Comparison of ENCODE assay signal across 10 mouse cellular contexts in the genomic region with DNA sequence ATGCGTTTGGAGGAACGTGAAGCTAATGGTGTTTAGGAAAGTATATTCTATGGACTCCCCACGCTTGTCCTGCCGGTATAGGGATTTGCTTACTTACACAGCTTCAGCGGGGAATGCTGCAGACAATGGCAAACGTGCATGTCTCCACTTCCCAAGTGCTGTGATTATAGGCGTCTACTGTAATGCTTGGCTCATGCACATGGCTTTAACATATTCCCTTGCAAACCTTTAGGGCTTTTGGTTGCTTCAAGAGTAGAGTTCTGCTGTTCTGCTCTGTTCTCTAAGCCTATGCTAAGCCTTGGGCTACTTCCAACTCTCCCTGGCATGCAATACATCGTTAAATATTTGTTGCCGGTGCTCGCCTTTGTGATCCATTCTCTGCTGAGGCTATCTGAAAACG.
DNase-seq lines count a peak whose midpoint lies in the region; ATAC-seq lines count a peak whose summit lies in the region.
"Had no signal": no experiment of that assay in that cellular context is flagged by ENCODE, and none has a peak within 500 bp of the region (broad histone marks: within the 10 kb centered on the region; RNA-seq: fewer than 3 reads in every experiment).

No protein-coding gene starts in this region.

- no peak overlapping the region for H3K4me3 ChIP-seq in limb, embryonic 13.5 days

- H3K9me3 ChIP-seq in limb, embryonic 13.5 days = no peaks in the 10 kb centered on the region

- H3K27me3 ChIP-seq in limb, embryonic 13.5 days = no peaks in the 10 kb centered on the region

- peak; percentile 60 for ATAC-seq in frontal cortex, adult (ENCODE audit: low TSS enrichment)
- ATAC-seq in limb, embryonic 13.5 days (ENCODE audit: low FRiP score, low read depth) = peak; percentile 66; the same call in 1 of the 2 replicates

- no peaks in the 10 kb centered on the region for H3K36me3 ChIP-seq in limb, embryonic 13.5 days

- WGBS in limb, embryonic 13.5 days = 42% methylated on average over 11 of the region's 11 CpGs

- no peak for DNase-seq in frontal cortex, postnatal 10 days (ENCODE audit: low spot score in 2 of 2)
- DNase-seq in retina, postnatal 1 day = peak; percentile 27
- no peak for DNase-seq in retina, embryonic 14.5 days (ENCODE audit: low spot score)
- no peak for DNase-seq in cerebellum, postnatal 4 days (ENCODE audit: low spot score in 2 of 2)
- DNase-seq in layer of hippocampus, adult 9-10 months (ENCODE audit: low spot score) = no peak
- no peak for DNase-seq in heart, postnatal 4 days
- DNase-seq: kidney, postnatal 10 days had no signal

- H3K4me1 ChIP-seq in limb, embryonic 13.5 days = peaks cover 27% of the 10 kb centered on the region

- no peak overlapping the region for H3K27ac ChIP-seq in limb, embryonic 13.5 days
- H3K27ac ChIP-seq: macrophage had no signal

- no peak overlapping the region for H3K9ac ChIP-seq in limb, embryonic 13.5 days

- H3K4me2 ChIP-seq in limb, embryonic 13.5 days (replicated peaks) = peak overlapping the region; percentile 38; the same call in 1 of the 2 replicates
